Mouse (Mus musculus) fibroblast of lung, adult 2 months (primary cell): Measurements from ENCODE around the gene Asxl1.

Experiments
- DNase-seq: peaks from one replicate; pipeline ENCODE4 v3.0.0-alpha.2; 2011; ENCODE audit warnings: low read depth

Gene Asxl1

DNA sequence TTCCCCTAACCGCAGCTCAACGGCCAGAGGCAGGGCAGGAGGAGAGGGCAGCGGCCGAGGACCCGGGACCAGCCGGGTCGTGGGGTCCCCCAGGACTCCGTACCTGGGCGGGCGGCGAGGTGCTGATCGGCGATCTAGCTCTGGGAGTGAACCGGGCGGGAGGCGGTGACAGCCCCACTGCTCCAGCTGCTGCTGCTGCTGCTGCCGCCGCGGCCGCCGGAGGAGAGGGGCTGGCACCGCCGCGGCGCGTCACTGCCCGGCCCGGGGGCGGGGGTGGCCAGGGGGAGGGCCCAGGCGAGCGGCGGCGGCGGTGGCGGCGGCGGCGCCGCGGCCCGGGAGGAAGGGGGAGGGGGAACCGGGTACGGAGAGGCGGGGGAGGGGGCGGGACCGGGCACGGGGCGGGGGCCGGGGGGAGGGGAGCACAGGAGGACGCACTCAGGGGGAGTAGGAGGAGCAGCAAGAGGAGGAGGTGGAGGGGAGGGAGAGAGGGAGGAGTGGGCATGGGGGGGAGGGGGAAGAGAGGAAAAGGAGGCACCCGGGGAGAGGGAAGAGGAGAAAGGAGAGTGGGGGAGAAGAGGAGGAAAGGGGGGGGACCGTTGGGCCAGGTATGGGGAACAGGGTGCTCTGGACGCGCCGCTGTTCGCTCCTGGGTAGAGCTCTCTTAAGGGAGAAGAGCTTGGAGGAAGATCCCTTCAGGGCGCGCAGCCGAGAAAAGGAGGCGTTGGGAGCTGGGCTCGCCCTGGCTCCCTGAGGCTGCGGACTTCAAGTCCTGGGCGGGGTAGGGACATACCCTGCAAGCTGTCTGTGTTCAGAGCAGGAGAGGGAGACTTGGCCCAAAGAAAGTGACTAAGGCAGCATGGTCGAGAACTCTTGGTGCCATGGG lies 98.9 kb downstream of the Asxl1 start:
- no peak for DNase-seq

DNA sequence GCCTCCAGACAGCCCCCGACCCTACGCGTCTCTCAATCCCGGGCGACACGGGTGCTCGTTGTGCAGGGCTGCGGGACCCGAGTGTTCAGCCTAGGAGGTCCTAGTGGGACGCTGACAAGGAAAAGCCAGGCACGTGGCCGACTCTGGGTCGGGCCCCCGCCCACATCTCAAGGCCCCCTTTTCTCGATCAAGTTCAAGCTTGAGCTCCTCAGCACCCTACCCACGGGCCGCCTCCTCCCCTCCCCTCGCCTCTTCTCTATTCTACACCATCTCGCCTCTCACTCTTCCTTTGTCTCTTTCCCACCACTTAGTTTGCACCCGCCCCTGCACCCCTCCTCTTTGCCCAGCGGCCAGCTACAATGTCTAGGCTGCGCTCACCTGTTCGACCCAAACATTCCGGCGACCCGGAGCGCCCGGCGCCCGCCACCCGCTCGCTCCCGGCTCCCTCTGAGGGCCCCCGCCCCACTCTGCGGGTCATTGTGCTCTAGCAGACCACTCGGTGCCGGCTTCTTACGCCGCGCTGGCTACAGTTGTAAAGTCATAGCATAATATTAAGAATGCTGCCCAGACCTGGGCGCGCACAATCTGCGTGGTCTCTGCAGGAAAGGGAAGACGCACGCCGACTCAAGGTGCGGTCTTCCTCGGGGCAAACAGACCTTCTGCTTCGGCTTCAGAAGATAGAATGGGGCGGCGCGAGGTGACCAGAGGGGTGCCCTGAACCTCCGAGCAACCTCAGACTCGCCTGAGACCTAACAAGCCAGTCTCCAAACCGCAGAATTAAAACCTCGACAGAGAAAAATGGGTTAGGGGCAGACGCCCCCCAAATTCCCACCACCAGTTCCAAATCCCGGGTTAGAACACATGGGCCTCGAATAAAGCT lies 99.7 kb downstream of the Asxl1 start:
- no peak for DNase-seq

GRCm38 (mm10) chr2:153446017-153446408 lies 100.4 kb downstream of the Asxl1 start:
- peak; percentile 40 for DNase-seq

GRCm38 (mm10) chr2:153446476-153446875 lies 100.8 kb downstream of the Asxl1 start:
- no peak for DNase-seq

DNA sequence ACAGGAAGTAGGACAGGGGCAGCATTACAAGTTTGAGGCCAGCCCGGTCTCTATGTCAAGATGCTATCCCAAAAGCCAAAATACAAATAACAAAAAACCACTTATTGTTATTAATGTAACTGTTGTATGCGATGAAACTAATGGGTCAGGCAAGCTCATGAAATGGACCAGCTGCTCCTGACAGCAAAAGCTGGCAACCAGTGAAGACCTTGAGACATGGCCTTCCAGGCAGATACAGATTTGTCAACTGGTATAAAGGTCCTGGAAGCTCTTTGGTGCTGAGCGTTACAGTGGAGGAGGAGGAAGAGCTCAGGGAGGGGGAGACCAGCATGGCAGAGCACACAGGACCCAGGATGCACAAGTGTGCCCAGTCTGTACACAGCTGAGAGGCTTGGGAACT lies 102.1 kb downstream of the Asxl1 start:
- no peak for DNase-seq

GRCm38 (mm10) chr2:153448519-153448918 lies 102.9 kb downstream of the Asxl1 start:
- DNase-seq, result no peak
